Mouse (Mus musculus) liver, embryonic 16.5 days (tissue): ENCODE results near the gene Crip3. TPM values are rescaled to one million over a fixed set of nuclear protein-coding genes. Genes with fewer than 3 reads are reported as not detected.

Source experiments
- ATAC-seq: fragments of 200-750 bp; cut with Nextera tagmentation; 2 replicates; pipeline ENCODE4 v1.8.0; 2017; ENCODE audit warnings: low read depth, mild to moderate bottlenecking, moderate number of reproducible peaks, moderate library complexity
- H3K27ac ChIP-seq: fragments of 300-500 bp; sonication (generic); 2 replicates; pipeline ENCODE4 v1.5.1; 2014; ENCODE audit warnings: mild to moderate bottlenecking, low read length
- H3K27me3 ChIP-seq: fragments of 300-500 bp; sonication (generic); 2 replicates; pipeline ENCODE4 v1.6.1; 2014; ENCODE audit warnings: low read depth, low read length, mixed read lengths; ENCODE audit not compliant: control insufficient read depth, insufficient read depth
- H3K36me3 ChIP-seq: fragments of 300-500 bp; sonication (generic); 2 replicates; pipeline ENCODE4 v1.6.1; 2014; ENCODE audit warnings: mild to moderate bottlenecking; ENCODE audit not compliant: control insufficient read depth, insufficient read depth
- H3K4me1 ChIP-seq: fragments of 300-500 bp; sonication (generic); 2 replicates; pipeline ENCODE4 v1.6.1; 2014; ENCODE audit warnings: low read depth, low read length, mixed read lengths; ENCODE audit not compliant: control insufficient read depth
- H3K4me2 ChIP-seq: fragments of 300-500 bp; sonication (generic); 2 replicates; pipeline ENCODE4 v1.6.1; 2014; ENCODE audit warnings: low read depth, low read length, mixed read lengths
- H3K4me3 ChIP-seq: fragments of 300-500 bp; sonication (generic); 2 replicates; pipeline ENCODE4 v1.5.1; 2014; ENCODE audit warnings: low read depth, mild to moderate bottlenecking, low read length
- H3K9ac ChIP-seq: fragments of 300-500 bp; sonication (generic); 2 replicates; pipeline ENCODE4 v1.6.1; 2014; ENCODE audit warnings: low read depth, low read length
- H3K9me3 ChIP-seq: fragments of 300-500 bp; sonication (generic); replicated peaks from 2 replicates; pipeline ENCODE4 v1.6.1; 2016; ENCODE audit warnings: low read length; ENCODE audit not compliant: control insufficient read depth
- WGBS: fragments of 180-500 bp; shearing (Covaris S2); extraction: QIAGEN DNeasy Blood & Tissue Kit; methylation state at CpG from one replicate; pipeline ENCODE4 v1.1.7; 2014; ENCODE audit not compliant: insufficient replicate concordance; 5-methylcytosine and 5-hydroxymethylcytosine counted together
- polyA plus RNA-seq: library from polyadenylated mRNA; unstranded; fragments of >200 nt; fragmentation: Nextera tagmentation; extraction: Ambion mirVana; gene quantifications from 2 replicates; pipeline ENCODE4 v1.2.1, GENCODE M21; 2015

Crip3 gene
- polyA plus RNA-seq, 1 experiment from 2014 or later = not detected

GRCm38 (mm10) chr17:46453302-46453948, 24.7 kb downstream of the Crip3 start:
- WGBS = 6% methylated on average over 13 of the region's 13 CpGs
- H3K27ac ChIP-seq = no peak overlapping the region
- H3K4me2 ChIP-seq = no peak overlapping the region
- peaks cover 7% of the 10 kb centered on the region for H3K4me1 ChIP-seq
- no peak for ATAC-seq
- H3K36me3 ChIP-seq = no peaks in the 10 kb centered on the region
- no peak overlapping the region for H3K9ac ChIP-seq
- no peak overlapping the region for H3K4me3 ChIP-seq
- no peaks in the 10 kb centered on the region for H3K9me3 ChIP-seq
- H3K27me3 ChIP-seq = peaks cover 52% of the 10 kb centered on the region

- Histone ChIP-seq H3K27ac (no peak overlapping the region), H3K4me2 (no peak overlapping the region), H3K4me1 (peaks cover 7% of the 10 kb centered on the region), H3K27me3 (peaks cover 56% of the 10 kb centered on the region), H3K9ac (no peak overlapping the region), H3K4me3 (no peak overlapping the region), H3K9me3 (no peaks in the 10 kb centered on the region), H3K36me3 (no peaks in the 10 kb centered on the region)
- ATAC-seq = no peak
- WGBS = 4% methylated on average over 26 of the region's 26 CpGs
Measured at GRCm38 (mm10) chr17:46453970-46454411, 25.3 kb downstream of the Crip3 start.

- peak overlapping the region; percentile 39; the same call in 1 of the 2 replicates for H3K4me2 ChIP-seq
- H3K4me1 ChIP-seq = peaks cover 7% of the 10 kb centered on the region
- no peak overlapping the region for H3K27ac ChIP-seq
- no peaks in the 10 kb centered on the region for H3K36me3 ChIP-seq
- H3K27me3 ChIP-seq = peaks cover 60% of the 10 kb centered on the region
- H3K9ac ChIP-seq = no peak overlapping the region
- ATAC-seq = no peak
- WGBS = 5% methylated on average over 9 of the region's 9 CpGs
- no peak overlapping the region for H3K4me3 ChIP-seq
- no peaks in the 10 kb centered on the region for H3K9me3 ChIP-seq
Measured at GRCm38 (mm10) chr17:46454539-46454938, 25.8 kb downstream of the Crip3 start.

DNA sequence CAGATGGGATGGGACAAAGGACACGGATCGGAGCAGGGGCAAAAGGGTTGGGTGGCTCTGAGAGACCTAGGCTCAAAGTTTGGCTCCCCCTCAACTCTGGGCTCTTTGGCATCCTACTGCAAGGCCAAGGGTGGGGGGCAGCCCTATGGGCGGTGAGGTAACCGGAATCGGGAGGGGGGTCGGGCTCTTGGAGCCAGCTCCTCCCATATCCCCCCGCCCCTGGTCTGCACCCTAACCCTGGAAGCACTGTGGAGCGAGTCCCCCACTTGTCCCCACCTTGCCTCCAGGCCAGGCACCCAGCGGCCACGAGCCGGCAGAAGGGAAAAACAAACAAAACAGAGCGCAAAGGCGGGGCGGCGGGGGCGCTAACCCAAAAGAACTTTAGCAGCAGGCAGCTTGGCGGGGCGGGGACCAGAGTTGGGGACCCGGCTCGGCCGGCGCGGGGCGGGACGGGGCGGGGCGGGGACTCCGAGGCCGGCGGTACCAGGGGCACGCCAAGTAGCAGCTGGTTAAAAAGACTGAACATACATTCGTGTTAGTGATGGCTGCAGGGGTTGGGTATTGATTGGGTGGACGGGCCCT, 26.5 kb downstream of the Crip3 start:
- H3K36me3 ChIP-seq = no peaks in the 10 kb centered on the region
- H3K27me3 ChIP-seq = peaks cover 66% of the 10 kb centered on the region
- no peak overlapping the region for H3K27ac ChIP-seq
- WGBS = under 1% methylated on average over 33 of the region's 33 CpGs
- ATAC-seq = peak; percentile 9; the same call in 1 of the 2 replicates
- peaks cover 7% of the 10 kb centered on the region for H3K4me1 ChIP-seq
- H3K9me3 ChIP-seq = no peaks in the 10 kb centered on the region
- peak overlapping the region; percentile 39 for H3K4me2 ChIP-seq
- H3K9ac ChIP-seq = no peak overlapping the region
- peak overlapping the region; percentile 2 for H3K4me3 ChIP-seq

DNA sequence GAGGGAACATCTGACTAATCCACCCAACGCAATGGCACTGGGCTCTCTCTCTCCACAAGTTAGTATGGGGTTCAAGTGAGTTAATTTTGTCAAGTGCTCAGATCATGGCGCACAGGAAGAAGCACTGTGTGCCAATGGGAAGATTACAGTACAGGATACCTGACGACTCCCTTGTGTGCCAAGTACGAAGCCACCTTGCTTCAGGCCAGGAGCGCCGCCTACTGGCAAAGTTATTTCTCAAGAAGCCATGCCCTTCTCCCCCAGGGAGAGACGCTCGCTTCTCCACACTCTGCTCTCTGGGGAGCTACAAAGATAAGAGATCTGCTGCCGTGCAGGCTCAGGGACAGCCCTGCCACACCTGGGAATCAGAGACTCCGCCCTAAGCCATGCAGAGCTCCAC, 29.1 kb downstream of the Crip3 start:
- peaks cover 7% of the 10 kb centered on the region for H3K4me1 ChIP-seq
- H3K9ac ChIP-seq = no peak overlapping the region
- no peaks in the 10 kb centered on the region for H3K36me3 ChIP-seq
- H3K4me3 ChIP-seq = no peak overlapping the region
- no peak overlapping the region for H3K4me2 ChIP-seq
- ATAC-seq = no peak
- WGBS = 7% methylated on average over 10 of the region's 10 CpGs
- no peaks in the 10 kb centered on the region for H3K9me3 ChIP-seq
- H3K27ac ChIP-seq = no peak overlapping the region
- H3K27me3 ChIP-seq = peaks cover 81% of the 10 kb centered on the region

- Histone ChIP-seq H3K36me3 (no peaks in the 10 kb centered on the region), H3K27me3 (peaks cover 76% of the 10 kb centered on the region), H3K27ac (no peak overlapping the region), H3K9ac (no peak overlapping the region), H3K4me3 (no peak overlapping the region), H3K4me2 (no peak overlapping the region), H3K9me3 (no peaks in the 10 kb centered on the region), H3K4me1 (peaks cover 7% of the 10 kb centered on the region)
- ATAC-seq = no peak
- 37% methylated on average over 3 of the region's 3 CpGs for WGBS
Measured at GRCm38 (mm10) chr17:46458439-46458838, 29.7 kb downstream of the Crip3 start.

GRCm38 (mm10) chr17:46460673-46461072, 31.9 kb downstream of the Crip3 start:
- H3K4me2 ChIP-seq = 0 out of 2 replicates have a peak overlapping the region, but pooled peaks have one; percentile 17
- ATAC-seq = no peak
- H3K9me3 ChIP-seq = no peaks in the 10 kb centered on the region
- peaks cover 53% of the 10 kb centered on the region for H3K27me3 ChIP-seq
- WGBS = 1% methylated on average over 32 of the region's 32 CpGs
- no peaks in the 10 kb centered on the region for H3K36me3 ChIP-seq
- H3K4me1 ChIP-seq = no peaks in the 10 kb centered on the region
- H3K4me3 ChIP-seq = no peak overlapping the region
- no peak overlapping the region for H3K27ac ChIP-seq
- H3K9ac ChIP-seq = no peak overlapping the region

- no peak overlapping the region for H3K27ac ChIP-seq
- ATAC-seq = no peak
- 11% methylated on average over 8 of the region's 8 CpGs for WGBS
- no peak overlapping the region for H3K9ac ChIP-seq
- no peaks in the 10 kb centered on the region for H3K4me1 ChIP-seq
- peaks cover 47% of the 10 kb centered on the region for H3K27me3 ChIP-seq
- H3K36me3 ChIP-seq = no peaks in the 10 kb centered on the region
- H3K4me2 ChIP-seq = 0 out of 2 replicates have a peak overlapping the region, but pooled peaks have one; percentile 17
- H3K4me3 ChIP-seq = no peak overlapping the region
- no peaks in the 10 kb centered on the region for H3K9me3 ChIP-seq
Measured at GRCm38 (mm10) chr17:46461347-46461746, 32.6 kb downstream of the Crip3 start.

DNA sequence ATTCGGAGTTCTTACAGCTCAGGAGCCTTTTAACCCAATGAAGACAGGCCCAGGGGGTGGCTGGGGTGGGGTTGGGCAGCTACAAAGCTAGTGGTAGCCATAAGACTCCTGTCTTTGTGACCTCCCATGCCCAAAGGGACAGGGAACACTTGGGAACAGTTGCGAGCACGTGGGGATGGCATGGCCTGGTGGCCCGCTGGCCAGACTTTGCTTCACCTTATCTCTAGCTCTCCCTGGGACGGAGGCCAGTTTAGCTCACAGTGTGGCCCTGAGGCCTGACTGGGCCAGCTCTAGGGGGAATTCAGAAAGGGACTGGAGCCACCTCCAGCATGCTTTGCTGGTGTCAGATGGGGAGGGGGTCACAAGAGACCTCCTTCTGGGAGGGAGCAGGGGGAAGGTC, 33.5 kb downstream of the Crip3 start:
- whole genome bisulfite sequencing = 63% methylated on average over 5 of the region's 5 CpGs
- no peak overlapping the region for H3K27ac ChIP-seq
- ATAC-seq = no peak
- H3K4me3 ChIP-seq = no peak overlapping the region
- peaks cover 40% of the 10 kb centered on the region for H3K27me3 ChIP-seq
- H3K9ac ChIP-seq = no peak overlapping the region
- H3K9me3 ChIP-seq = no peaks in the 10 kb centered on the region
- no peak overlapping the region for H3K4me2 ChIP-seq
- no peaks in the 10 kb centered on the region for H3K4me1 ChIP-seq
- H3K36me3 ChIP-seq = no peaks in the 10 kb centered on the region
